10 mouse cellular contexts compared by ENCODE assay signal in the genomic region with DNA sequence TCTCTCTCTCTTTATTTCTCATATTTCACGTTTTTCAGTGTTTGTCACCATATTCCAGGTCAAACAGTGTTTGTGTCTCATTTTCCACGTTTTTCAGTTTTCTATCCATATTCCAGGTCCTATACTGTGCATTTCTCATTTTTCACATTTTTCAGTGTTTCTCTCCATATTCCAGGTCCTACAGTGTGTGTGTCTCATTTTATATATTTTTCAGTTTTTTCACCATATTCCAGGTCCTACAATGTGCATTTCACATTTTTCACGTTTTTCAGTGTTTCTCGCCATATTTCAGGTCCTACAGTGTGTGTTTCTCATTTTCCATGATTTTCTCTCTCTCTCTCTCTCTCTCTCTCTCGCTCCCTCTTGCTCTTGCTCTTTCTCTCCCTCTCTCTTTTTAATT.
DNase-seq lines count a peak whose midpoint lies in the region; ATAC-seq lines count a peak whose summit lies in the region.
"Had no signal": no experiment of that assay in that cellular context is flagged by ENCODE, and none has a peak within 500 bp of the region (broad histone marks: within the 10 kb centered on the region; RNA-seq: fewer than 3 reads in every experiment).

No protein-coding gene starts in this region.

- no peaks in the 10 kb centered on the region for H3K4me1 ChIP-seq in heart, embryonic 12.5 days (replicated peaks)

- 46% methylated on average over 5 of the region's 5 CpGs for WGBS in heart, embryonic 12.5 days
- WGBS in large intestine, adult 2 months, result 50% methylated on average over 5 of the region's 5 CpGs

- H3K36me3 ChIP-seq in heart, embryonic 12.5 days, result no peaks in the 10 kb centered on the region
- H3K36me3 ChIP-seq: neural tube, embryonic 13.5 days had no signal

- no peak for DNase-seq in heart, adult 11 months
- peak; percentile 6 for DNase-seq in CD4-positive helper T cell, adult 2 months (ENCODE audit: low read depth, low spot score)
- peak; percentile 45 for DNase-seq in adipocyte (ENCODE audit: low spot score)
- peak; percentile 22 for DNase-seq in large intestine, adult 2 months (ENCODE audit: low read depth, low spot score)
- no peak for DNase-seq in left cerebral cortex, adult 9 months (ENCODE audit: low spot score in 2 of 2)
- no peak for DNase-seq in left cerebral cortex, postnatal 14 days (ENCODE audit: low spot score in 2 of 2)
- no peak for DNase-seq in cerebellum, adult 11 months
- DNase-seq: cerebellum, adult 9-11 months had no signal

- 0 out of 2 replicates have a peak, but pooled peaks have one; percentile 68 for ATAC-seq in heart, embryonic 12.5 days (ENCODE audit: insufficient number of reproducible peaks, low FRiP score)

- no peak overlapping the region for H3K4me2 ChIP-seq in heart, embryonic 12.5 days
- H3K4me2 ChIP-seq: neural tube, embryonic 13.5 days had no signal

- intact Hi-C loops in left cerebral cortex, postnatal 14 days (cut with DNase I), result no loop called here

- H3K27me3 ChIP-seq in heart, embryonic 12.5 days (replicated peaks), result no peaks in the 10 kb centered on the region
- H3K27me3 ChIP-seq: neural tube, embryonic 13.5 days had no signal

- no peaks in the 10 kb centered on the region for H3K9me3 ChIP-seq in heart, embryonic 12.5 days (replicated peaks)
- H3K9me3 ChIP-seq: neural tube, embryonic 13.5 days had no signal

- no peak overlapping the region for H3K4me3 ChIP-seq in heart, embryonic 12.5 days
- H3K4me3 ChIP-seq: neural tube, embryonic 13.5 days had no signal

- H3K27ac ChIP-seq in heart, embryonic 12.5 days (ENCODE audit: poor library complexity, severe bottlenecking), result no peak overlapping the region
- H3K27ac ChIP-seq: neural tube, embryonic 13.5 days had no signal

- no peak overlapping the region for H3K9ac ChIP-seq in heart, embryonic 12.5 days
- H3K9ac ChIP-seq: neural tube, embryonic 13.5 days had no signal

Comparison
In these comparisons a context has a peak if more than half of its experiments do, and no peak if none do; other contexts are left out.
1. DNase-seq: peak in CD4-positive helper T cell, adult 2 months (single experiment), adipocyte (single experiment) and large intestine, adult 2 months (single experiment); none in heart, adult 11 months (single experiment), left cerebral cortex, adult 9 months (0 of 2), left cerebral cortex, postnatal 14 days (0 of 2) and cerebellum, adult 11 months (single experiment).